Mouse (Mus musculus) lung, postnatal 25 days (tissue): ENCODE data around the gene Txn2.

Experiments used
- DNase-seq: peaks from one replicate; pipeline ENCODE4 v3.0.0; 2022; ENCODE audit warnings: low spot score

Txn2 gene

DNA sequence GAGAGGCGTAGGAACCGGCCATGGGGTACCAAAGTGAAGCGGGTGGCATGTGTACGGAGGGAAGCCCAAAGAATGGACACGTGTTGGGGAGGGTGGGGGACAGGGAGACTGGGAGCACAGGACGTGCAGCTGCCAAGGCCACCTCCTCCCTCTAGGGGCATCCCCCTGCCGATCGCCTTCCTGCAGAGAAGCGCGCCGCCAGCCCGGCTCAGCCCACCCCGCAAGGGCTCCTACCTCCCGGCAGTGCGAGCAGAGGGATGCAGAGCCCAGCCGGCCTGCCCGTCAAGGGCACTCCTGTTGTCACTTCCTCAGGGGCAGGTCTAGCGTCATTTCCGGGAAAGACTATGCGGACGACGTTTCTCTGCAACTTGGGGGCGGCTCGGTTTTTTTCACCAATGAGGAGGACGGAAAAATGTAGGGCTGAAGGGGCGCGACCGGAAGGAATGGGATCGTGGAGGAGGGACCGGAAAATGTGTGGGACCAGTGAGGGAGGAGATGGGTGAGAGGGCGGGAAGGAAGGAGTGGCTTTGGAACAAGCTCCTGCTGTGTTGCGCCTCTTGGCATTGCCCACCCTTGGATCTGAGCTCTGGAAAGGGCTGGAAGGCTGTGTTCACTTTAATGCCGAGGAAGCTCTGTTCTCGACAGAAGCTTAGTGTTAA lies at the start of gene Txn2:
Gene Txn2, minus strand, starts transcription at position 334 of the 659 bp plus-strand sequence.
- DNase-seq, result peak; percentile 99

- no peak for DNase-seq
Measured at GRCm38 (mm10) chr15:77977663-77978062, 48.9 kb upstream of the Txn2 start.

DNA sequence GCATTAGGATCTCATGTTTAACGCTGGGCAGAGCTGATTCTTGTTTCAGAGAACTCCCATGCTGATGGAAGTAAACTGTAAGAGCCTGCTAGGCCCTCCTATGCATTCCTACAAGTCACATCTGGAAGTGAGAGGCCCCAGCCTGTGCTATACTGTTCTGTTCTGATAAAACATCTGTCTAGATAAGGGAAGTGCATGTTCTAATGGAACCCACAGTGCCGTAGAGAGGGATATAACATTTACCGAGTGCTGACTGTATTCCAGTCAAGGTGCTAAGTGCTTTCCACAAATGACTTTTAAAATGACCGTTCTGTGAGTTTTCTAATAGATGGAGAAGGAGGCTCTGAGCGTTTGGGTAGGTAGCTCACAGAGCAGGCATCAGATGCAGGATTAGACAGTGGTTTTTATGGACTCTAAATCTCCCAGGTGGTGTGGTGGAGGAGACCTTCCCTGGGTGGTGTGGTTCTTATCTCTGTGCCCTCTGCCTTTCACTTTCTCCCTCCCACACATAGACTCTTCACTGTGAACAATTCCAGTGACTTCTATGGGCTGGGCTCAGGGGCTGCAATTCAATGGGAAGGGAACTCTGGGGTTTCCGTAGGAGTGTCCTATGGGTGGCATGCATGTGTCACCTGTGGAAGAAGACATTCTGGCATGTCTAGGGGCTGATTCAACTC lies 45.5 kb upstream of the Txn2 start:
- no peak for DNase-seq

DNA sequence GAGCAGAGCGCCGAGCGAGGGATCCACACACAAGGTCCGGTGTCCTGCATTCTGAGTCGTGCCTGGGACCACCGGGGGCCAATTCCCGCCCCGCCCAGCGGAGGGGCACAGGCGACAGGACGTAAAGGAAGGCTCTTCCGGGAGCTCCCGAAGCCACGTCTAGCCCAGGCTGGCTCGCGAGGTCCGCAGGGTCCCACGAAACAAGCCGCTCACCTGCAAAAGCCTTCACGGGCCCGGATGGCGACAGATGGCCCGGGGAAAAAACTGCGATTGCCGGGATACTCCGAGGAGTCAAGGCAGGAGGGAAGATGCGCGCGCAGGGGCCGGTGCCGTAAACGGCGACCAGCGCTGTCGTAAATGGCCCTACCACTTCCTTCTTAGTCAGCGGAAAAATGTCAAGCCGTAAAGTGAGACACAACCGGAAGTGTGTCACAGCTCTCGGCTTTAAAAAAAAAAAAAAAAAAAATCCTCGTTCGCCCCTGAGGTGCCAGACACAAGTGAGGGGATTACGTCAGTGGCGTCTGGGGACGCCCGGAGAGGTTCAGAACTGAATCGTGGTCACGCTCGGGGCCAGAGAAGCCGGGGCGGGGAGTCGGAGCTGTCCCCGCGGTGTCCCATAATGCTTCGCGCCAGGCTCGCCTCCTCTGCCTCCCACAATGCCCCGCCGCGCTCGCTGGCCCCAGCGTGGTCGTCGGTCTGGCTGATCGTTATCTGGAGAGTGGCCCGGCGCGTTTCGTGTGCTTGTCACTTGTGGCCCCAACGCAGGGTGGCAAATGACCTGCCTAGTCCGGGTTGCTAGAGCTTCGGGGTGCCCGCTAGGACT lies 41.9 kb upstream of the Txn2 start, which contains the start of gene Eif3d:
Gene Eif3d, minus strand, starts transcription at position 344 of the 823 bp plus-strand sequence.
- peak; percentile 97 for DNase-seq

DNA sequence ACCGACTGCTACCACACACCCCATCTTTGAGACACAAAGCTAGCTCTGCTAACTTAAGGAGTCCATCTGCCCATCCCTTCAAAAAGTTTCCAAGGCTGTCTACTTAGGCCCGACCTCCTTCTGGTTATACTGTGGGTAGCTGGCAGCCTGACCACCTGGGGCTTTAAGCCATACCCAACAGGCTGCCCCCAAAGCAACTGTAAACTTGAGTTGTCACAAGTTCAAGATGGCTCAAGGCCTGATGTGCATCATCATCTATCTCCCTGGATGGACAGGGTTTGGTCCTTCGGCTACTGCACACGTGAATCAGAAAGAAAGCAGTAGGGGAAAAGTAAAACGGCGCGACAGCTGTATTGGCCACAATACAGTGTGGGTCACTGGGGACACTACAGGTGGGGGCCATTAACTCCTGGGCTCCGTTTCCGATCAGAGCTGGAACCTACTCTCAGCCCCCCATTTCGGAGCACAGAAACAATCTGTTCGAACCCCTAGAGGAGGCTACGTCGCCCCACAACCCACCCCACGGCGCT lies 41.2 kb upstream of the Txn2 start:
- DNase-seq, result no peak

DNA sequence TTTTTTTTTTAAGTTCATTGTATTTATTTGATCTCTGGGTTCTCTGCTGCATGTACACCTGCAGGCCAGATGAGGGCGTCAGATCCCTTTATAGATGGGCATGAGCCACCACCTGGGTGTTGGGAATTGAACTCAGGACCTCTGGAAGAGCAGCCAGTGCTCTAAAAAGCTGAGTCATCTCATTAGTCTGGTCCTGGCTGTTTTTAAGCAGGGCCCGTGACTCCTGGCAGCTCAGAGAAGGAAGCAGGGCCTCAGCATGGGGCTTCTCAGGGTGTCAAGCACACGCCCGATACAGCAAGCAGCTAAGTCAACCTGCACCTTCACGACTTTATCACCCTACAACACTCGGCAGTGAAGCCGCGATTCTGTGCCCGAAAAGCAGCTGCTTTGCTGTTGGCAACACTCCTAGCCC lies 36.3 kb upstream of the Txn2 start:
- no peak for DNase-seq

DNA sequence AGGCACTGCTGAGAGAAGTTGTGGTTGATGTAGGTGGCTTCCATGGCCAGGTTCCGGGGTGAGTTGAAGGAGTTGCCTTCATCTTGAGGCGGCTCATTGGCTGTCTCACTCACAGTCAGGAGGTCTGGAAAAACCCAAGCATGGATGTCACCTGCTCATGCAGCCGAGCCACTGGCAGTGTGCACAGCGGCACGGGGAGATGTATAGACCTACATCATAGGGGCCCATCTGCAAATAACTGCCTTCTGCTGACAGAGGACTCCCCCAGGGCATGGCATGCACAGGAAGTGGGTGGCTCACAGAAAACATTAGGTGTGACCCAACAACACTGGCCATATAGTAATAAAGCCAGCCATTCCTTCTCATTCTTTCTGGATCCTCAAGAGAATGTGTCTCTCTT lies 33.6 kb upstream of the Txn2 start:
- no peak for DNase-seq

DNA sequence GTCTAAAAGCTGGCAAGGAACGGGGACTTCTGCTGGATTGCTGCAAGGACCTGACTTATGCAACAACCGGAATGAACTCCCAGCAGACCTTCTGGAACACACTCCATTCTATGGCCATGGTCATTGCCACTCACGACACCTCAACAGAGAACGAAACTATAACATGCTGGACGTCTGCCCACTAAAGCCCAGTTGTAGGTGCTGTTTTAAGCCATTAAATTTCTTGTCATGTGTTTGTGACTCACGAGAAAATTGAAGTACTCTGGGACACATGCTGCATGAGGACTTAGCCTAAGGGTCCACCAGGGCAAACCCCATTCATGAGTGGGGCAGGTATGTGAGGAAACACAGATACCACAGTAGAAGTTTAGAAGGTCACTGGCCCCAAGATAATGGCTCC lies 31.9 kb upstream of the Txn2 start:
- DNase-seq, result no peak

- no peak for DNase-seq
Measured at GRCm38 (mm10) chr15:77958071-77958470, 29.3 kb upstream of the Txn2 start.

- DNase-seq, result no peak
Measured at GRCm38 (mm10) chr15:77957625-77958024, 28.8 kb upstream of the Txn2 start.

- peak; percentile 79 for DNase-seq
Measured at GRCm38 (mm10) chr15:77956404-77956901, 27.6 kb upstream of the Txn2 start, which contains the start of gene Foxred2. TSS of gene Foxred2 (minus strand) at chr15:77956722.

DNA sequence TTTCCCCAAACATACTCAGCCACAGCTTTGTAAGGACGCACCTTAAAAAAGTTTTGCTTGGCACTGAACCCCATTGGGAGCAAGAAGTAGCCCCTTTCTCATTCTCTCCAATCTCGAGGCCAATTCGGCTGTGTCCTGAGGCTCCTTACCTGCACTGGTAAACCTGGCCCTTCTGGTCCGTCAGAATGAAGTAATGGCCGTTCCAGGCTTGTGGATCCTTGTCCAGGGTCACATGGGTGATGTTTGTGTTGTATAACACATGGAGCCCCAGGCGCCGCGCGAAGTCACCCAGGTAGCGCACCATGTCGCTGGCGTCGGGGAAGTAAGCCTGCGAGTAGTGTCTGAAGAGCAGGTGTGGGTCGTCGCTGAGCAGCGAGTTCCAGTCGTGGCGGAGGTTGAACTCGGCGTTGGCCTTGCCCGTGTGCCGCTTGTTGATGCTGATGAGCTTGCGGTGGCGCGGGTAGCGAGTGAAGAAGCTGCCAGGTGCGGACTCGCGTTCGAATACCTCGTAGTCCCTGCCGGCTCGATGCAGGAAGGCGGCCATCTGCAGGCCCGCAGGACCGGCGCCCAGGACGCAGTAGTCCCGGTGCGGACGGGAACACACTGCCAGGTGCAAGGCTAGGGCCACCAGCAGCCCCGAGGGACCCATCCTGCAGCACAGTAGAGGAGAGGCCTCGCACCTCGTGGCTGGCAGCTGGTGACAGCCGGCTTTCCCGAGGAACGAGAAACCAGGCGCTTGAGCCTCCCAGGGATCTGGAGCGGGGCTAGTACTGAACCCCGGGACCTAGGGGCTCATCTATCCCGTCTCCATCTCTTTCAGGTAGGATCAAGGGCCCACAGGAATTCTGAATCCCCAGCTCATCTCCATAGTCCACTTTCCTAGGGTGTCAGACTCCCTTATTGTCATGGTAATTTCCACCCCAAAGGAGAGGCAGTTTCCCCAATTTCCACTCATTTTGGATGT lies 26.9 kb upstream of the Txn2 start:
- no peak for DNase-seq

DNA sequence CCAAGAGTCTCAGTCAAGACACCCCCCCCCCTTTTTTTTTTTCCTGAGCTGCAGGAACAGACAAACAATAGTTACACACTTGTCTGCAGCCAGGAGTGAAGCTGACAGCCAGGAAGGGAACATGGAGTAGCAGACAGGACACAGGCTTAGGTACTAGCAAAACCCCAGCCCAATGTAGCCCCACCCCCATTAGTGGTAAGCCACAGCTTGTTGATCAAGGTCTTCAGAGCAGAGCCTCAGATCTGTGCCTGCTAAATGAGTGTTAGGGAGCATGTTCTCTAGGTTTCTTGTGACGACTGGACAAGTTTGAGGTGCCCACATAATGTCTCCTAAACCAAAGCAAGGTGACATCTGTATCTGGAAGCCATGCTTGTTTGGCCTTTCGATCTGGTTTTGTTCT lies 25.6 kb upstream of the Txn2 start:
- no peak for DNase-seq

- no peak for DNase-seq
Measured at GRCm38 (mm10) chr15:77952921-77953320, 24.1 kb upstream of the Txn2 start.

DNA sequence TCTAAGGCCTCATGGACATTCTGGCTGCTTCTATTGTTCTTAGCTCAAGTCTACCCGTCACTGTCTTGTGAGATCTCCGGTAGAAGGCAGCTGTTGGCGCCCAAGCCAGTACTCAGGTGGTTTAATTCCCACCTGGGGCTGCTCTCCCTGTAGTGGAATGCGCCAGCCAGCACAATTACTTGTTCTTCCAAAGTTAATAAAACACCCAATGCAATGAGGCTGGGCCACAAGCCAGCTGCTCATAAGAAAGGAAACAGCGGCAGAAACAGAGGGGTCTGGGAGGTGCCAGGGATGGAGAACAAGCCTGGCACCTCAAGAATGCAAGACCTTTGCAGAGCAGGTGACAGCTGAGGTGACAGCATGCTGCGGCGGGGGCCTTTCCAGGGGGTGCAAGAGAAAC lies 20.3 kb upstream of the Txn2 start:
- DNase-seq, result no peak

- DNase-seq, result peak; percentile 74
Measured at GRCm38 (mm10) chr15:77945711-77946110, 16.9 kb upstream of the Txn2 start.

DNA sequence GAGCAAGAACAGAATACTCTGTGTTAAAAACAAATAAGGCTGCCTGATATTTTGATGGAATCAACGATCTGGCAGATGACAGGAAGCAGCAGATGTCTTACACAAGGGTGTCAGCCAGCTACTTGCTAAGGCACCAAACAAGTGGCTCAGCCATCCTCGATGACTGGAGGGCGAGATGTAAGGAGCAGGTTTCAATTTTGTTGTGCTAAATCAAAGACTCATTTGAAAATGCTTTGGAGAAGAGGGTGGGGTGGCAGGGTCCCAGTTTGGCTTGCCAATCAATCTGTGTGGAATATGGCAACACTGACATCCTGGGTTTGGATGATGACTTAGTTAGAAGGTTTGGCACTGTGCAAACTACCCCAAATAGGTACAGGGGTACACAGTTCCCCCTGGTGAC lies 12.8 kb upstream of the Txn2 start:
- no peak for DNase-seq

- no peak for DNase-seq
Measured at GRCm38 (mm10) chr15:77938516-77938915, 9.7 kb upstream of the Txn2 start.

DNA sequence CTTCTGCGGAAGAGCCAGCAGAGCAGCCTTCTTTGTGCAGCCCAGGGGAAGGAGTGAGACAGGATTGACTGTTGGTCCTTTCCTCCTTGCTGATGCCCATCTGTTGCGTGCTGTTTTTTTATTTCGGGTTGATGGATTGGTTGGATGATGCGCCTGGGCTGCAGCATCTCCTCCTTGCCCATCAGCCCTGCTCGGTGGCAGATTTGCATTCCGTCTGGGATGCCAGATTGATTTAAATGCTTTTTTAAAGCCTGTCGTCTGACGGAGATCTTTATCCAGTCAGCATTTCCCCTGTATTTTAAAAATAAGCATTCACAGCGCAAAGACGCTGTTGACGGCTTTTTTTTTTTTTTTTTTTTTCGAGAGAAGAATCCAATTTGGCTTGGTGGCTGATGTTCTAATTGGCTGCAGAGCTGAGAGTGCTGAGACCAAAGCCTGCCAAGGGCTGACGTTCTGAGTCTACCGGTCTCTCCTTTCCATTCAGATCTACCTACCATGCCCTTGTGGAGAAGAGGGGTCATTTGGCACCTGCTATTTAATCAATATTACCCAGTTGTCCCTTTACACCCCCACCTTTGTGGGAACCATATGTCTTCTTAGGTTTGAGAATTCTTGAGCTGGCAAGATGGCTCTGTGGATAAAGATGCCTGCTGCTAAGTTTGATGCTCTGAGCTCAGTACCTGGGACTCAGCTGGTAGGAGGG lies 7.0 kb upstream of the Txn2 start:
- no peak for DNase-seq

- DNase-seq, result no peak
Measured at GRCm38 (mm10) chr15:77934968-77935367, 6.2 kb upstream of the Txn2 start.

GRCm38 (mm10) chr15:77934326-77934725 lies 5.5 kb upstream of the Txn2 start:
- DNase-seq, result no peak
